Mouse (Mus musculus) small intestine, adult 2 months (tissue): ENCODE measurements around the gene Dus2. TPM values are rescaled to one million over a fixed set of nuclear protein-coding genes. Genes with fewer than 3 reads are reported as not detected.

Experiments used
- H3K27ac ChIP-seq: fragments of 200-500 bp; 2 replicates; pipeline ENCODE4 v1.5.1; 2012; ENCODE audit warnings: low read depth, low read length, control low read depth, inconsistent platforms; ENCODE audit not compliant: insufficient read depth
- H3K27me3 ChIP-seq: fragments of 200-500 bp; 2 replicates; pipeline ENCODE4 v1.6.1; 2012; ENCODE audit warnings: mild to moderate bottlenecking, moderate library complexity, low read length, inconsistent platforms; ENCODE audit not compliant: control insufficient read depth, insufficient read depth
- H3K36me3 ChIP-seq: fragments of 200-500 bp; 2 replicates; pipeline ENCODE4 v1.6.1; 2012; ENCODE audit warnings: mild to moderate bottlenecking, low read length, control low read depth, inconsistent platforms; ENCODE audit not compliant: control insufficient read depth, insufficient read depth
- H3K4me1 ChIP-seq: fragments of 200-500 bp; 2 replicates; pipeline ENCODE4 v1.6.1; 2012; ENCODE audit warnings: low read length, inconsistent platforms, mixed read lengths; ENCODE audit not compliant: control insufficient read depth, insufficient read depth, insufficient read length
- H3K4me3 ChIP-seq: fragments of 200-500 bp; 2 replicates; pipeline ENCODE4 v1.5.1; 2012; ENCODE audit warnings: low read depth, mild to moderate bottlenecking, control low read depth, inconsistent platforms, low read length, moderate library complexity
- CTCF ChIP-seq: fragments of 200-500 bp; IDR thresholded peaks from 2 replicates; pipeline ENCODE4 v1.5.1; 2012; ENCODE audit warnings: low read depth, mild to moderate bottlenecking, control low read depth, inconsistent platforms, low read length, moderate library complexity, mixed read lengths; ENCODE audit not compliant: insufficient replicate concordance, insufficient read length; ENCODE audit errors: extremely low read depth
- POLR2A ChIP-seq: fragments of 200-500 bp; IDR thresholded peaks from 2 replicates; pipeline ENCODE4 v1.6.1; 2012; ENCODE audit warnings: low read depth, mild to moderate bottlenecking, control low read depth, inconsistent platforms, low read length, moderate library complexity
- WGBS: fragments of 180-500 bp; shearing (Covaris S2); methylation state at CpG from one replicate; pipeline ENCODE4 v1.1.7; 2018; 5-methylcytosine and 5-hydroxymethylcytosine counted together
- polyA plus RNA-seq: library from polyadenylated mRNA; depleted of rRNA; stranded (reverse); fragments of >200 nt; gene quantifications from 2 replicates; pipeline ENCODE4 v1.2.3, GENCODE M21; 2012; rRNA removed

Gene Dus2
- polyA plus RNA-seq, 1 experiment: 5.2 TPM

DNA sequence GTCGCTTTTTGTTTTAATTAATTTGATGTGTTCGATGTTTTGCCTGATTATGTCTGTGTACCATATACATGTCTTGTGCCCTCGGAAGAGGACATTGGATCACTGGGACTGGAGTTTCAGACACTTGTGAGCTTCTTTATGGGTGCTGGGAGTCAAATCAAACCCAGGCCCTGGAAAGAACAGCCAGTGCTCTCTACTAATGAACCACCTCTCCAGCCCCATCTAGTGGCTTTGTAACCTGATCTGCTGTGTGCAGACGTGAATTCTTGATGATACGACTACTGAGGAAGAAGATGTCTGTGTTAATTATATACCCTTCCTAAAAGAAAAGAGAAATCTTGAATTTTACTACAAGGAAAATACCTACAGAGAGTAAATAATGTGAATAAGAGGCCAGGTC is 85.5 kb downstream of the Dus2 start:
- Histone ChIP-seq H3K36me3 (peaks cover 10% of the 10 kb centered on the region), H3K27me3 (no peaks in the 10 kb centered on the region), H3K4me1 (peaks cover 10% of the 10 kb centered on the region), H3K27ac (no peak overlapping the region), H3K4me3 (no peak overlapping the region)
- no peak for TF ChIP-seq POLR2A
- TF ChIP-seq CTCF: no peak
- WGBS: 76% methylated on average over 5 of the region's 5 CpGs

DNA sequence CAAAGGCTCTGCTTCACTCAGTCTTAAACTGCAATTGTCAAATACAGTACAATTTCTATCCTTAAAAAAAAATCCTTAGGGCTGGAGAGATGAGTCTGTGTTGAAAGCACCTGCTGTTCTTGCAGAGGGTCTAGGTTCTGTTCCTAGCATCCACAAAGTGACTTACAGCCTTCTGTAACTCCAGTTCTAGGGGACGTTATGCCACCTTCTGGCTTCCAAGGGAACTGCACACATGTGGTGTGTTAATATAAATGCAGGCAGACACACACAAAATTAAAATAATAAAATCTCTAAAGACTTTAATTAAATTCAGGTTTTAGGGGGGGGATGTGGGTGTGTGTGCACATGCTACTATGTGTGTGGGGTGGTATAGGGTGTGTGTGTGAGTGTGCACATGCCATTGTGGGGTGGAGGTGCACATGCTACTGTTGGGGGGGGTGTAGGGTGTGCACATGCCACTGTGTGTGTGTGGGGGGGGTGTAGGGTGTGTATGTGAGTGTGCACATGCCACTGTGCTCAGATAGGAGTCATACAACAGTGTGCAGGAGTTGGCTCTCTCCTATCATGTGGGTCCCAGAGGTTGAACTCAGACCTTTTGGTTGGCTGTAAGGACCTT is 86.4 kb downstream of the Dus2 start:
- no peak overlapping the region for H3K27ac ChIP-seq
- peaks cover 11% of the 10 kb centered on the region for H3K36me3 ChIP-seq
- H3K4me3 ChIP-seq: no peak overlapping the region
- no peaks in the 10 kb centered on the region for H3K27me3 ChIP-seq
- 96% methylated on average over 1 of the region's 1 CpGs for WGBS
- H3K4me1 ChIP-seq: peaks cover 10% of the 10 kb centered on the region
- no peak for TF ChIP-seq CTCF
- no peak for TF ChIP-seq POLR2A

DNA sequence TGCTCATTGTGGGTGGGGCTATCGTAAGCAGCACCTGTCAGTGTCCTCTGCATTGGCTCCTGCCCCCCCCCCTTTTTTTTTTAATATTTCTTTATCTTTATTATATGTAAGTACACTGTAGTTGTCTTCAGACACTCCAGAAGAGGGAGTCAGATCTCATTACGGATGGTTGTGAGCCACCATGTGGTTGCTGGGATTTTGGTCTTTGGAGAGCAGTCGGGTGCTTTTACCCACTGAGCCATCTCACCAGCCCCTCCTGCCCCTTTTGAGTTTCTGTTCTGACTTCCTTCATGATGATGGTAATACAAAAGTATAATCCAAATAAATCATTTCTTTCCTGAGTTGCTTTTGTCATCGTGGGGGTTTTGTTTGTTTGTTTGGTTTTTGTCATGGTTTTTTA is 111.2 kb downstream of the Dus2 start:
- H3K27ac ChIP-seq: no peak overlapping the region
- no peak overlapping the region for H3K4me3 ChIP-seq
- TF ChIP-seq POLR2A (no peak), CTCF (no peak)
- no peaks in the 10 kb centered on the region for H3K27me3 ChIP-seq
- no peaks in the 10 kb centered on the region for H3K4me1 ChIP-seq
- peaks cover 41% of the 10 kb centered on the region for H3K36me3 ChIP-seq
- 78% methylated on average over 4 of the region's 4 CpGs for WGBS

Other genes with a start within 250 kb of the Dus2 start
- 4.9 and 8.3 TPM in 2 replicates for gene Gfod2, start 232.7 kb upstream of the Dus2 start, polyA plus RNA-seq
- 9.5 and 15.3 TPM in 2 replicates for gene Ranbp10, start 164.0 kb upstream of the Dus2 start, polyA plus RNA-seq
- gene Tsnaxip1, start 163.6 kb upstream of the Dus2 start, polyA plus RNA-seq: not detected in 2 replicates
- gene Cenpt, start 138.1 kb upstream of the Dus2 start, polyA plus RNA-seq: 5.6 and 9.7 TPM in 2 replicates
- gene Thap11, start 136.2 kb upstream of the Dus2 start, polyA plus RNA-seq: 24.1 and 39.4 TPM in 2 replicates
- 11.5 and 15.3 TPM in 2 replicates for gene Nutf2, start 130.8 kb upstream of the Dus2 start, polyA plus RNA-seq
- gene Edc4, start 110.5 kb upstream of the Dus2 start, polyA plus RNA-seq: 35.3 and 55.8 TPM in 2 replicates
- 0.74 and 3.9 TPM in 2 replicates for gene Nrn1l, start 97.8 kb upstream of the Dus2 start, polyA plus RNA-seq
- 10.2 and 20.2 TPM in 2 replicates for gene Pskh1, start 90.9 kb upstream of the Dus2 start, polyA plus RNA-seq
- 32.5 and 17,898 TPM in 2 replicates for gene Ctrl, start 57.5 kb upstream of the Dus2 start, polyA plus RNA-seq
- gene Psmb10, start 52.9 kb upstream of the Dus2 start, polyA plus RNA-seq: 503 and 1,032 TPM in 2 replicates
- 0.72 and 2.6 TPM in 2 replicates for gene Lcat, start 48.0 kb upstream of the Dus2 start, polyA plus RNA-seq
- 6.8 and 8.9 TPM in 2 replicates for gene Slc12a4, start 25.2 kb upstream of the Dus2 start, polyA plus RNA-seq
- gene Dpep3, start 11.9 kb upstream of the Dus2 start, polyA plus RNA-seq: 0.05 and 0.06 TPM in 2 replicates
- gene Dpep2nb, start 14.6 kb downstream of the Dus2 start, polyA plus RNA-seq: not detected in 2 replicates
- gene Ddx28, start 20.5 kb downstream of the Dus2 start, polyA plus RNA-seq: 5.2 and 6.6 TPM in 2 replicates
- 7.0 and 17.0 TPM in 2 replicates for gene Nfatc3, start 67.5 kb downstream of the Dus2 start, polyA plus RNA-seq
- gene Esrp2, start 145.6 kb downstream of the Dus2 start, polyA plus RNA-seq: 27.5 and 30.9 TPM in 2 replicates
- 2.6 and 2.8 TPM in 2 replicates for gene Pla2g15, start 159.1 kb downstream of the Dus2 start, polyA plus RNA-seq
- gene Slc7a6, start 177.5 kb downstream of the Dus2 start, polyA plus RNA-seq: 5.3 and 6.2 TPM in 2 replicates
- 16.1 and 17.6 TPM in 2 replicates for gene Slc7a6os, start 219.6 kb downstream of the Dus2 start, polyA plus RNA-seq
- 7.8 and 11.9 TPM in 2 replicates for gene Prmt7, start 219.6 kb downstream of the Dus2 start, polyA plus RNA-seq